Mouse (Mus musculus) liver, embryonic 14.5 days (tissue): ENCODE measurements around the gene Ppp6r1. TPM values are rescaled to one million over a fixed set of nuclear protein-coding genes. Genes with fewer than 3 reads are reported as not detected.

Experiments
- ATAC-seq: fragments of 200-750 bp; cut with Nextera tagmentation; 2 replicates; pipeline ENCODE4 v1.8.0; 2017; ENCODE audit warnings: moderate number of reproducible peaks, mild to moderate bottlenecking, moderate library complexity; ENCODE audit not compliant: insufficient read depth
- DNase-seq, 3 experiments: peaks; one replicate each; pipeline ENCODE4 v3.0.0-alpha.2; 2012 to 2013; ENCODE audit warnings: low read depth in 3 of 3, low spot score in 3 of 3
- H3K27ac ChIP-seq: fragments of 300-500 bp; sonication (generic); 2 replicates; pipeline ENCODE4 v1.5.1; 2014; ENCODE audit warnings: moderate library complexity, mild to moderate bottlenecking, control low read depth, inconsistent platforms
- H3K27me3 ChIP-seq: fragments of 300-500 bp; sonication (generic); 2 replicates; pipeline ENCODE4 v1.6.1; 2014; ENCODE audit warnings: mild to moderate bottlenecking, low read length, moderate library complexity; ENCODE audit not compliant: control insufficient read depth, insufficient read depth
- H3K36me3 ChIP-seq: fragments of 300-500 bp; sonication (generic); replicated peaks from 2 replicates; pipeline ENCODE4 v1.6.1; 2014; ENCODE audit warnings: low read depth; ENCODE audit not compliant: control insufficient read depth, insufficient read depth
- H3K4me1 ChIP-seq, 2 experiments: fragments of 200-500 bp in 1 of 2; fragments of 300-500 bp in 1 of 2; sonication (generic) in 1 of 2; replicated peaks; 2 replicates each; pipeline ENCODE4 v1.6.1; 2012 to 2014; ENCODE audit warnings: antibody characterized with exemption in 1 of 2, inconsistent platforms in 1 of 2, low read length in 1 of 2; ENCODE audit not compliant: control insufficient read depth in 2 of 2, insufficient read depth in 2 of 2
- H3K4me2 ChIP-seq: fragments of 300-500 bp; sonication (generic); 2 replicates; pipeline ENCODE4 v1.6.1; 2014; ENCODE audit warnings: low read depth, mild to moderate bottlenecking, control low read depth, moderate library complexity
- H3K4me3 ChIP-seq, 2 experiments: fragments of 200-500 bp in 1 of 2; fragments of 300-500 bp in 1 of 2; sonication (generic) in 1 of 2; 2 replicates each; pipeline ENCODE4 v1.5.1; 2012 to 2014; ENCODE audit warnings: low read depth in 2 of 2, low read length in 2 of 2, mild to moderate bottlenecking in 2 of 2, control low read depth in 1 of 2, inconsistent platforms in 1 of 2, moderate library complexity in 1 of 2; ENCODE audit not compliant: insufficient read depth in 1 of 2
- H3K9ac ChIP-seq: fragments of 300-500 bp; sonication (generic); replicated peaks from 2 replicates; pipeline ENCODE4 v1.6.1; 2014; ENCODE audit warnings: mild to moderate bottlenecking, control low read depth, moderate library complexity
- H3K9me3 ChIP-seq: fragments of 300-500 bp; sonication (generic); 2 replicates; pipeline ENCODE4 v1.6.1; 2016; ENCODE audit warnings: low read length, mixed read lengths; ENCODE audit not compliant: control insufficient read depth
- CTCF ChIP-seq: IDR thresholded peaks from 2 replicates; pipeline ENCODE4 v1.5.1; 2016; ENCODE audit warnings: antibody characterized with exemption, low read depth, control low read depth
- EP300 ChIP-seq: IDR thresholded peaks from 2 replicates; pipeline ENCODE4 v1.6.1; 2016; ENCODE audit warnings: antibody characterized with exemption, low read depth
- WGBS: fragments of 180-500 bp; shearing (Covaris S2); extraction: QIAGEN DNeasy Blood & Tissue Kit; methylation state at CpG from one replicate; pipeline ENCODE4 v1.1.7; 2014; ENCODE audit not compliant: insufficient replicate concordance; 5-methylcytosine and 5-hydroxymethylcytosine counted together
- polyA plus RNA-seq, 2 experiments: library from polyadenylated mRNA; depleted of rRNA in 1 of 2; stranded (reverse) in 1 of 2; unstranded in 1 of 2; fragments of >200 nt; fragmentation: Nextera tagmentation in 1 of 2; extraction: Ambion mirVana in 1 of 2; gene quantifications; 2 replicates each; pipeline versions ENCODE4 v1.2.1 to v1.2.3; 2012 to 2014

Gene Ppp6r1
- 30.8 and 33.6 TPM in 2 replicates for polyA plus RNA-seq (2012; rRNA removed)
- polyA plus RNA-seq (2014; fragmentation: Nextera tagmentation; extraction: Ambion mirVana) = 4.3 and 5.1 TPM in 2 replicates

- H3K4me1 ChIP-seq = peaks cover 30 to 33% of the 10 kb centered on the region in 2 experiments
Measured at GRCm38 (mm10) chr7:4658912-4659551, at the start of gene Ppp6r1. TSS of gene Ppp6r1 (minus strand) at chr7:4659019.

DNA sequence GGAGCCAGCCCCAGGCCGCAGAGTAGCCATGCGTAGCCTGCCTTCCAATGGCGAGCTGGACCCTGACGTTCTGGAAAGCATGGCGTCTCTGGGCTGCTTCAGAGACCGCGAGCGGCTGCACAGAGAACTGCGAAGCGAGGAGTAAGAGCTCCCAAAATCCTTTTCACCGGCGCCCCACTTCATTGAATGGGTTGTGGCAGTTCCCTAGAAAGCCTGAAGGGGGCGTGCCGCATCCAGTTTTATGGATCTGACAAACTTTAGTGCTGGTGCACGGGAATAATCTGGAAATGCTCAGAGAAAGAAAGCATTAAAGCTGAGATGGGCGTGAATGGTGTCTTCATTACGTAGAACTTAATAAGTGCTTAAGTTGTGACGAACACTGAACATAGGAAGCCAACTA lies 46.3 kb upstream of the Ppp6r1 start:
- Histone ChIP-seq H3K4me3 (no peak overlapping the region), H3K27ac (no peak overlapping the region), H3K4me1 (no peaks in the 10 kb centered on the region), H3K9me3 (no peaks in the 10 kb centered on the region), H3K4me2 (no peak overlapping the region; the same call in 1 of the 2 replicates), H3K27me3 (no peaks in the 10 kb centered on the region), H3K36me3 (no peaks in the 10 kb centered on the region), H3K9ac (no peak overlapping the region)
- TF ChIP-seq CTCF (peak; percentile 76), EP300 (no peak)
- WGBS = 32% methylated on average over 18 of the region's 18 CpGs
- peak in 2 of 3 experiments; percentile 16 to 33 for DNase-seq
- no peak for ATAC-seq

More at GRCm38 (mm10) chr7:4658912-4659551, at the start of gene Ppp6r1:
- H3K36me3 ChIP-seq = no peaks in the 10 kb centered on the region; the same call in 1 of the 2 replicates
- H3K9ac ChIP-seq = peak within 1 kb of the TSS; percentile 94
- peak within 1 kb of the TSS; percentile 75 to 99 for H3K4me3 ChIP-seq
- peak within 1 kb of the TSS; percentile 89 for H3K27ac ChIP-seq
- H3K9me3 ChIP-seq = no peaks in the 10 kb centered on the region
- H3K4me2 ChIP-seq = peak within 1 kb of the TSS; percentile 99
- no peaks in the 10 kb centered on the region for H3K27me3 ChIP-seq
- TF ChIP-seq EP300 (peak; percentile 13; the same call in 1 of the 2 replicates), CTCF (peak; percentile 70)
- WGBS = under 1% methylated on average over 54 of the region's 54 CpGs
- ATAC-seq (peak; percentile 95), DNase-seq (peak; percentile 93 to 95 (median 94))

- no peak overlapping the region for H3K4me3 ChIP-seq
- no peak overlapping the region for H3K4me2 ChIP-seq
- DNase-seq (no peak), ATAC-seq (no peak)
- H3K9ac ChIP-seq = no peak overlapping the region
- TF ChIP-seq CTCF (no peak), EP300 (no peak)
- H3K9me3 ChIP-seq = no peaks in the 10 kb centered on the region
- no peaks in the 10 kb centered on the region for H3K36me3 ChIP-seq
- H3K27ac ChIP-seq = no peak overlapping the region
- H3K27me3 ChIP-seq = no peaks in the 10 kb centered on the region
- no peaks in the 10 kb centered on the region for H3K4me1 ChIP-seq
- 73% methylated on average over 7 of the region's 7 CpGs for WGBS
Measured at GRCm38 (mm10) chr7:4703195-4703594, 44.4 kb upstream of the Ppp6r1 start.

- TF ChIP-seq EP300 (no peak), CTCF (no peak)
- H3K27me3 ChIP-seq = no peaks in the 10 kb centered on the region
- no peak for ATAC-seq
Measured at GRCm38 (mm10) chr7:4702334-4702733, 43.5 kb upstream of the Ppp6r1 start.

GRCm38 (mm10) chr7:4693004-4693403 lies 34.2 kb upstream of the Ppp6r1 start:
- no peak overlapping the region for H3K4me3 ChIP-seq
- peaks cover 18% of the 10 kb centered on the region for H3K27me3 ChIP-seq
- no peaks in the 10 kb centered on the region for H3K4me1 ChIP-seq
- no peak for ATAC-seq
- H3K9ac ChIP-seq = no peak overlapping the region
- H3K36me3 ChIP-seq = no peaks in the 10 kb centered on the region
- TF ChIP-seq CTCF (no peak), EP300 (no peak)
- no peak overlapping the region for H3K27ac ChIP-seq
- H3K4me2 ChIP-seq = no peak overlapping the region
- no peaks in the 10 kb centered on the region for H3K9me3 ChIP-seq
- DNase-seq = no peak
- WGBS = 73% methylated on average over 6 of the region's 6 CpGs

More at GRCm38 (mm10) chr7:4702334-4702733, 43.5 kb upstream of the Ppp6r1 start:
- no peak for DNase-seq
- Histone ChIP-seq H3K27ac (no peak overlapping the region), H3K9me3 (no peaks in the 10 kb centered on the region), H3K36me3 (no peaks in the 10 kb centered on the region), H3K4me3 (no peak overlapping the region), H3K4me1 (no peaks in the 10 kb centered on the region), H3K4me2 (no peak overlapping the region), H3K9ac (no peak overlapping the region)
- 66% methylated on average over 8 of the region's 8 CpGs for WGBS
